Mouse (Mus musculus): ENCODE results near the gene Vmn1r214.

Gene Vmn1r214

GRCm38 (mm10) chr13:23030118-23030517 is at the start of gene Vmn1r214:
TSS of gene Vmn1r214 (plus strand) at chr13:23030418.
- no peak for DNase-seq

GRCm38 (mm10) chr13:22990214-22990891 is 39.9 kb upstream of the Vmn1r214 start:
- no peak for DNase-seq

- DNase-seq, result no peak
Measured at GRCm38 (mm10) chr13:22992178-22992700, 38.0 kb upstream of the Vmn1r214 start.

GRCm38 (mm10) chr13:22992721-22993120 is 37.5 kb upstream of the Vmn1r214 start:
- no peak for DNase-seq

GRCm38 (mm10) chr13:23007356-23007755 is 22.9 kb upstream of the Vmn1r214 start, which contains the start of gene Vmn1r213:
TSS of gene Vmn1r213 (plus strand) at chr13:23007656.
- no peak for DNase-seq

- no peak for DNase-seq
Measured at GRCm38 (mm10) chr13:23018158-23018557, 12.1 kb upstream of the Vmn1r214 start.

GRCm38 (mm10) chr13:23024812-23025211 is 5.4 kb upstream of the Vmn1r214 start:
- DNase-seq, result no peak

- DNase-seq, result no peak
Measured at GRCm38 (mm10) chr13:23057778-23058177, 27.6 kb downstream of the Vmn1r214 start.

GRCm38 (mm10) chr13:23067725-23068124 is 37.5 kb downstream of the Vmn1r214 start, which contains the start of gene Vmn1r215:
TSS of gene Vmn1r215 (plus strand) at chr13:23068025.
- no peak for DNase-seq

- no peak for DNase-seq
Measured at GRCm38 (mm10) chr13:23069312-23069711, 39.1 kb downstream of the Vmn1r214 start.

Data from thymus, adult 18-20 months (tissue).